Mouse (Mus musculus): Measurements from ENCODE around the gene Chad.

DNA sequence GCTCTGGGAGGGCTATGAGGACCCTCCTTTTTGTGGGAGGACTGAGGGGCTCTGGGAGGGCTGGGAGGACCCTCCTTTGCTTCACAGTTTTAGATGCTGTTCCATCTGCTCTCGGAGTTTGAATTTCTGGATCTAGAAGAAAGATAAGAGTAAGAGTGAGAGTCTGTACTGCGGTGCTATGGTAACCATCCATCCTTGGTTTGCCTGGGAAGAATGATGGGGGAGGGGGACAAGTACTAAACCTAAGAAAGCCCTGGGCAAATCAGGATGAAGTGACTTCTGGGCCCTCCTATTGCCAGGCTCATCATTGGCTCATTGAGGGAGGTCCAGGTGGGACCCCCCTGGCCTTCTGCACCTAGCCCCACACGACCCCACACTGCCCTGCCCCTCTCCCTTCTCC, 6.6 kb upstream of the Chad start:
- TF ChIP-seq POLR2A (IDR thresholded peaks at IDR 0.05; ENCODE audit: control insufficient read depth, extremely low read depth, insufficient read depth, low read length, poor library complexity) (no peak), CTCF (IDR thresholded peaks at IDR 0.05; ENCODE audit: borderline replicate concordance, control insufficient read depth, extremely low read depth, insufficient read depth, low read length, poor library complexity) (no peak)

Measured in thymus, adult 2 months (tissue).